Mouse (Mus musculus): ENCODE results near the gene Mllt11. TPM values are rescaled to one million over a fixed set of nuclear protein-coding genes. Genes with fewer than 3 reads are reported as not detected.

Mllt11 gene
- polyA plus RNA-seq, 1 experiment = 7.0 TPM

- no peak overlapping the region for H3K27ac ChIP-seq (replicated peaks; ENCODE audit: low read depth, low read length)
- H3K4me1 ChIP-seq (ENCODE audit: control insufficient read depth, insufficient read depth, insufficient read length, low read length) = 0 out of 2 replicates have a peak, but pooled peaks cover 3% of the 10 kb centered on the region
- H3K4me3 ChIP-seq (ENCODE audit: insufficient read depth, low read depth, low read length) = no peak overlapping the region
These were observed 55.5 kb downstream of the Mllt11 start for GRCm38 (mm10) chr3:95176500-95176899.

- Histone ChIP-seq H3K4me1 (ENCODE audit: control insufficient read depth, insufficient read depth, insufficient read length, low read length) (0 out of 2 replicates have a peak, but pooled peaks cover 3% of the 10 kb centered on the region), H3K27ac (replicated peaks; ENCODE audit: low read depth, low read length) (no peak overlapping the region), H3K4me3 (ENCODE audit: insufficient read depth, low read depth, low read length) (peak overlapping the region; percentile 53)
These were observed 57.9 kb downstream of the Mllt11 start for GRCm38 (mm10) chr3:95174011-95174592.

GRCm38 (mm10) chr3:95173256-95173949 is 58.6 kb downstream of the Mllt11 start:
- Histone ChIP-seq H3K4me1 (ENCODE audit: control insufficient read depth, insufficient read depth, insufficient read length, low read length) (0 out of 2 replicates have a peak, but pooled peaks cover 3% of the 10 kb centered on the region), H3K4me3 (ENCODE audit: insufficient read depth, low read depth, low read length) (peak overlapping the region; percentile 53), H3K27ac (replicated peaks; ENCODE audit: low read depth, low read length) (no peak overlapping the region)

GRCm38 (mm10) chr3:95172526-95173255 is 59.3 kb downstream of the Mllt11 start:
- Histone ChIP-seq H3K4me3 (ENCODE audit: insufficient read depth, low read depth, low read length) (peak overlapping the region; percentile 53; the same call in 1 of the 2 replicates), H3K27ac (replicated peaks; ENCODE audit: low read depth, low read length) (no peak overlapping the region), H3K4me1 (ENCODE audit: control insufficient read depth, insufficient read depth, insufficient read length, low read length) (0 out of 2 replicates have a peak, but pooled peaks cover 3% of the 10 kb centered on the region)

- Histone ChIP-seq H3K4me1 (ENCODE audit: control insufficient read depth, insufficient read depth, insufficient read length, low read length) (0 out of 2 replicates have a peak, but pooled peaks cover 3% of the 10 kb centered on the region), H3K27ac (replicated peaks; ENCODE audit: low read depth, low read length) (no peak overlapping the region), H3K4me3 (ENCODE audit: insufficient read depth, low read depth, low read length) (no peak overlapping the region)
These were observed 60.9 kb downstream of the Mllt11 start for GRCm38 (mm10) chr3:95171105-95171504.

GRCm38 (mm10) chr3:95169996-95170395 is 62.0 kb downstream of the Mllt11 start:
- Histone ChIP-seq H3K4me3 (ENCODE audit: insufficient read depth, low read depth, low read length) (no peak overlapping the region), H3K4me1 (ENCODE audit: control insufficient read depth, insufficient read depth, insufficient read length, low read length) (0 out of 2 replicates have a peak, but pooled peaks cover 3% of the 10 kb centered on the region), H3K27ac (replicated peaks; ENCODE audit: low read depth, low read length) (no peak overlapping the region)

Other genes with a start within 250 kb of the Mllt11 start
- gene Zfp687, start 216.7 kb downstream of the Mllt11 start, polyA plus RNA-seq (2012; ENCODE audit: insufficient read depth, insufficient read length, missing spikeins) = 5.7 and 6.1 TPM in 2 replicates
- gene Psmd4, start 189.6 kb downstream of the Mllt11 start, polyA plus RNA-seq (2012; ENCODE audit: insufficient read depth, insufficient read length, missing spikeins) = 168 and 202 TPM in 2 replicates
- gene Pip5k1a, start 125.2 kb downstream of the Mllt11 start, polyA plus RNA-seq (2012; ENCODE audit: insufficient read depth, insufficient read length, missing spikeins) = 12.7 and 14.5 TPM in 2 replicates
- 18.8 and 26.2 TPM in 2 replicates for gene Vps72, start 121.1 kb downstream of the Mllt11 start, polyA plus RNA-seq (2012; ENCODE audit: insufficient read depth, insufficient read length, missing spikeins)
- gene Tmod4, start 107.7 kb downstream of the Mllt11 start, polyA plus RNA-seq (2012; ENCODE audit: insufficient read depth, insufficient read length, missing spikeins) = 7.3 and 12.4 TPM in 2 replicates
- gene Scnm1, start 98.2 kb downstream of the Mllt11 start, polyA plus RNA-seq (2012; ENCODE audit: insufficient read depth, insufficient read length, missing spikeins) = 34.7 and 62.1 TPM in 2 replicates
- 7.3 and 7.6 TPM in 2 replicates for gene Lysmd1, start 98.1 kb downstream of the Mllt11 start, polyA plus RNA-seq (2012; ENCODE audit: insufficient read depth, insufficient read length, missing spikeins)
- gene Tnfaip8l2, start 89.8 kb downstream of the Mllt11 start, polyA plus RNA-seq (2012; ENCODE audit: insufficient read depth, insufficient read length, missing spikeins) = 2.7 and 2.8 TPM in 2 replicates
- gene Sema6c, start 71.7 kb downstream of the Mllt11 start, polyA plus RNA-seq (2012; ENCODE audit: insufficient read depth, insufficient read length, missing spikeins) = 1.5 and 2.6 TPM in 2 replicates
- gene Gabpb2, start 14.3 kb downstream of the Mllt11 start, polyA plus RNA-seq (2012; ENCODE audit: insufficient read depth, insufficient read length, missing spikeins) = 11.3 and 12.2 TPM in 2 replicates
- 23.3 and 29.2 TPM in 2 replicates for gene Cdc42se1, start 3.4 kb downstream of the Mllt11 start, polyA plus RNA-seq (2012; ENCODE audit: insufficient read depth, insufficient read length, missing spikeins)
- not detected in 2 replicates for gene Gm128, start 9.4 kb upstream of the Mllt11 start, polyA plus RNA-seq (2012; ENCODE audit: insufficient read depth, insufficient read length, missing spikeins)
- gene Bnipl, start 19.0 kb upstream of the Mllt11 start, polyA plus RNA-seq (2012; ENCODE audit: insufficient read depth, insufficient read length, missing spikeins) = not detected in 2 replicates
- gene Mindy1, start 49.2 kb upstream of the Mllt11 start, polyA plus RNA-seq (2012; ENCODE audit: insufficient read depth, insufficient read length, missing spikeins) = 22.1 and 23.5 TPM in 2 replicates
- gene Prune1, start 49.9 kb upstream of the Mllt11 start, polyA plus RNA-seq (2012; ENCODE audit: insufficient read depth, insufficient read length, missing spikeins) = 11.9 and 16.3 TPM in 2 replicates
- 0.63 and 1.5 TPM in 2 replicates for gene Anxa9, start 75.0 kb upstream of the Mllt11 start, polyA plus RNA-seq (2012; ENCODE audit: insufficient read depth, insufficient read length, missing spikeins)
- 178 and 185 TPM in 2 replicates for gene Cers2, start 82.6 kb upstream of the Mllt11 start, polyA plus RNA-seq (2012; ENCODE audit: insufficient read depth, insufficient read length, missing spikeins)
- gene Setdb1, start 125.0 kb upstream of the Mllt11 start, polyA plus RNA-seq (2012; ENCODE audit: insufficient read depth, insufficient read length, missing spikeins) = 6.7 and 7.5 TPM in 2 replicates
- not detected in 2 replicates for gene 4930558C23Rik, start 170.7 kb upstream of the Mllt11 start, polyA plus RNA-seq (2012; ENCODE audit: insufficient read depth, insufficient read length, missing spikeins)
- 17.2 and 18.4 TPM in 2 replicates for gene Arnt, start 202.2 kb upstream of the Mllt11 start, polyA plus RNA-seq (2012; ENCODE audit: insufficient read depth, insufficient read length, missing spikeins)

All from brown adipose tissue, adult 24 weeks (tissue).